Mouse (Mus musculus): Measurements from ENCODE around the gene Olfr126.

Gene Olfr126

GRCm38 (mm10) chr17:37847183-37847582 lies at the start of gene Olfr126:
Olfr126 (plus strand) TSS chr17:37847483.
- DNase-seq (ENCODE audit: low spot score in 2 of 2), result no peak

DNA sequence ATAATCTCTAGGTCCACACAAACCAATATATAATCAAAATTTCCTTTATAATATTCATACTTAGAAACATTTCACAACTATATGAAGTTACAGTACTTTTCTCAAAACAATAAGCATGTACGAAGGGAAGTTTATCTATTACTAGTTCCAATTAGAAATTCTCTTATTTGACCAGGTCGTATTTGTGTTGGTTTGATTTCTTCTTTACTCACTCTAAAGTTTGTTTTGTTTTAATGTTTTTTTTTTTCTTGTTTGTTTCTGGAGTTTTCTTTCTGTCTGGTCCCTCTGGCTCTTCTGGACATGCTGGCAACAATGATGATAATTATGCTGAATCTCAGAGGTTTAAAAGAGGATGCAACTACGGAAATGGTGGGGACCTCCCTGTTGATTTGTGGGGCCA lies 47.7 kb upstream of the Olfr126 start, which contains the start of gene Olfr124:
TSS of gene Olfr124 (plus strand) at position 301 of the 400 bp plus-strand sequence.
- DNase-seq (ENCODE audit: low spot score in 2 of 2), result no peak

GRCm38 (mm10) chr17:37832649-37833048 lies 14.6 kb upstream of the Olfr126 start, which contains the start of gene Olfr125:
Olfr125 (plus strand) TSS chr17:37832949.
- no peak for DNase-seq (ENCODE audit: low spot score in 2 of 2)

DNA sequence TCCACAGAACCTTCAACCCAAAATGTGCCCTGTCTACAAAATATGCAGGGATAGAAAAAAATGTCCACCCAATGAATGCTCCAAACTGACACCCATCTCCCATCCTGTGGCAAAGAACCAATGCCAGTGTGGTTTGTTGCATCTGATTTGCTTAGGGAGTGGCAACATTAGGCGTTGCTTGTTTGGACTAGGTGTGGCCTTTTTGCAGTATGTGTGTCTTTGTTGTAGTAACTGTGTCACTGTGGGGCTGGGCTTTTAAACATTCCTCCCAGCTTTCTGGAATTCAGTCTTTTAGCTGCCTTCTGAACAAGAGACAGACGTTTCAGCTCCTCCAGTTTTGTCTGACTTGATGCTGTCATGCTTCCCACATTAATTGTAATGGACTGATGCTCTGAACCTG lies 16.6 kb downstream of the Olfr126 start:
- DNase-seq (ENCODE audit: low spot score in 2 of 2), result no peak

GRCm38 (mm10) chr17:37869676-37870205 lies 22.5 kb downstream of the Olfr126 start:
- no peak for DNase-seq (ENCODE audit: low spot score in 2 of 2)

GRCm38 (mm10) chr17:37873830-37874229 lies 26.5 kb downstream of the Olfr126 start:
- no peak for DNase-seq (ENCODE audit: low spot score in 2 of 2)

GRCm38 (mm10) chr17:37900137-37900536 lies 52.9 kb downstream of the Olfr126 start, which contains the start of gene Olfr127:
Olfr127 (plus strand) TSS chr17:37900437.
- DNase-seq (ENCODE audit: low spot score in 2 of 2), result no peak

All from frontal cortex, postnatal 14 days (tissue).